Mouse (Mus musculus) ovary, adult 18-20 months (tissue): ENCODE measurements around the gene Cflar.
"Not testable (repeated sequence)": the region's sequence is repeated elsewhere in the genome, so short reads cannot be mapped to it uniquely, and the experiment has no call there.

Experiments
- DNase-seq: peaks from one replicate; pipeline ENCODE4 v3.0.0; 2022; ENCODE audit warnings: low spot score, mixed read lengths

Cflar gene

GRCm38 (mm10) chr1:58711365-58712016 is at the start of gene Cflar:
TSS of gene Cflar (plus strand) at chr1:58711508.
- peak; percentile 66 for DNase-seq

DNA sequence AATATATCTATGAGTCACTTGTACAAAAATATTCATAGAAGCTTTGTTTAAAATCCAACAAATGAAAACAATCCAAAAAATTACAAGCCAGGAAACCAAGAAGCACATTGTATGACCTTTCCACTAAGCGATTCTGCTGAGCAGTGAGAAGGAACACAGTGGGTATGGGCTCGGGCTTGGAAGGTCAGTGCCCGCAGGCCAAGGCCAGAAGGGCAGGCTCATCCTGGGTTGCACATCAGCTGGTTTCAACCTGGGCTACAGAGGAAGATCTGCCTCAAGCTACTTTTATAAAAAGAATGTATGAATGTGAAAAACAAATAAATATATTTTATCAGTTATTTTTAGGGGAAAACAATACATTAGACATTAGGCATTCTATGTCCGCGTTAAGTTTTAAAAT is 48.6 kb upstream of the Cflar start:
- not testable (repeated sequence) for DNase-seq

DNA sequence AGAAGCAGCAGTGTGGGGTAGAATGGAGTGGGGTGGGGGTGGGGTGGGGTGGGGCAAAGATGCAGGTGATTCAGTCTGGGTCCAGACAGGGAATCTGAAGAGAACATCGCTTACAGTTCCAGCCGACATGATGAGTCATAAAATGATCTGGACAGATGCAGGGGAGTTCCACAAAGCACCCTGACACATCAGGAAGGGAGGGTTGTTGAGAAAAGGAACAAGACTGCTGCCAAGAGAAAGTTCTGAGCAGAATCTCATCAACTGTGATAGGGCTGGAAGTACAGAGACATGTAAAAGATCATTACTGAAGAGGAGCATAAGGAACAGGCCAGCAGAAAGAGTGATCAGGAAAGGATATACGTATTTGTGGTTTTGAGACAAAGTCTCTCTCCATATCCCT is 47.9 kb upstream of the Cflar start:
- not testable (repeated sequence) for DNase-seq

GRCm38 (mm10) chr1:58668191-58668590 is 43.1 kb upstream of the Cflar start:
- DNase-seq, result no peak

DNA sequence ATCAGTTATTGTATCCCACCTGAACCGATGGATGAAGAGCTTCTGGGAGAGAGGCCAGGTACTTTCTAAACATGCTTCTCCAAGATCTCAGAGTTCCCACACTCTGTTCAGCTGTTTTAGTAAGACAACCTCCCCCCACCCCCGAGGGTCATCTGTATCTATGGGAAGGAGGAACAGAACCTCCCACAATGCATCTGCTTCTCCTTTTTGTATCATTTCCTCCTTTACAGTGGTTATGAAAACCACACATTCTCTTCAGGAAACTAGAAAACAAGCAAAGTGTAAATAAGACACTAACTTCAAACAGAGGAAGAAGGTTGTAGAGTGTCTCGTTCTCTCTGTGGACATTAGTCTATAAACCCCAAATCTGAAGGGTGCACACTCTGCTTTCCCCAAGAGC is 41.7 kb upstream of the Cflar start:
- not testable (repeated sequence) for DNase-seq

DNA sequence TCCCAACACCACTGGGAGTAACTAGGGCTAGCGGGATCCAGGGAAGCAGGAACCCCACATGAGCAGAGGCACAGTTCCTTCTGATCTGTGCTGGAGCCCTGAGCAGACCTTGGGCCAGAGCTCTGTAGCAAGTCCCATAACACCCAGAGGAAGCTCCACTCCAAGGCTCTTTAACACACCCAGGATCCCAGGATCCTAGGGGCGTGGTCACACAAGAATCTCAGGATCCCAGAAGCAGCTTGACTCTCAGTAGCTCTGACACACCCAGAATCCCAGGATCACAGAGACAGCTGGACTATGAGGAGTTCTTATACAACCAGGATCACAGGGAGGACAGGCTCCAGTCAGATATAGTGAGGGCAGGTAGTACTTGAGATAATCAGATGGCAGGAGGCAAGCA is 39.2 kb upstream of the Cflar start:
- no peak for DNase-seq

DNA sequence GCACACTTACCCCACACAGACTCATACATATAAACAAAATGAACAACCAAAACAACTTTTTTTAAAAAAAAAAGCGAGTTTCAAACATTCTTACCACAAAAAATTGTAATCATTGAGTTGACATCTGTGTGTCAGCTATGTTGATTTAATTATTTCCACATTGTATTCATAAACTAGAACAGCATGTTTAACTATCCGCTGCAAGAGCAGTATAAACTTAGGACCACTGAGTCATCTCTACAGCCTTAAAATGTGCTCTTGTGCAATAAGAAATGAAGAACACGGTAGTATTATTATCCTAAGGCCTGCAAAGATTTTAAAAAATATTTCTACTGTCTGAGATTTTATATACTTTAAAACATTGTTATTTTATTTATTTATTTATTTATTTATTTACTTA is 36.3 kb upstream of the Cflar start:
- no peak for DNase-seq

GRCm38 (mm10) chr1:58677575-58677974 is 33.7 kb upstream of the Cflar start:
- no peak for DNase-seq

DNA sequence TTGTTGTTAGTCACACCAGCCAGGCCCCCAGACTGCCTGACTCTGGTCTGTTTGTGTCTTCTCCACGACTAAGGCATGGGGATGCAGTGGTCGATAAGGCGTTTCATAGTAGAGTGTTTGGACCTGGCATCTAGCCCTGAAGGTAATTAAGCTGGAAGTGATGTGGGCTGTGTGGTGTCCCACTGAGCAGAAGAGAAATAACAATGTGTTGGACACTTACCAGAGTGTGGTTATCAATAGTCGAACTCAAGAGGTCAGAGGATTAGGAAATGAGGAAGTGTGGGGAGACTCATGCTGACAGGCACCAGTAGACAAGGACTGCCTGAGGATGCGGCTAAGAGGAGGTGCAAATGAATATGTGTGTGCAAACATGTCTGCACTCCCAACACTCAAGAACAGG is 32.9 kb upstream of the Cflar start:
- not testable (repeated sequence) for DNase-seq

GRCm38 (mm10) chr1:58689426-58689825 is 21.9 kb upstream of the Cflar start:
- no peak for DNase-seq

GRCm38 (mm10) chr1:58690006-58690744 is 21.1 kb upstream of the Cflar start:
- DNase-seq, result no peak

- DNase-seq, result not testable (repeated sequence)
Observed at GRCm38 (mm10) chr1:58690834-58691488, 20.3 kb upstream of the Cflar start.

GRCm38 (mm10) chr1:58691718-58692117 is 19.6 kb upstream of the Cflar start:
- DNase-seq, result not testable (repeated sequence)

- no peak for DNase-seq
Observed at GRCm38 (mm10) chr1:58693696-58694095, 17.6 kb upstream of the Cflar start.

DNA sequence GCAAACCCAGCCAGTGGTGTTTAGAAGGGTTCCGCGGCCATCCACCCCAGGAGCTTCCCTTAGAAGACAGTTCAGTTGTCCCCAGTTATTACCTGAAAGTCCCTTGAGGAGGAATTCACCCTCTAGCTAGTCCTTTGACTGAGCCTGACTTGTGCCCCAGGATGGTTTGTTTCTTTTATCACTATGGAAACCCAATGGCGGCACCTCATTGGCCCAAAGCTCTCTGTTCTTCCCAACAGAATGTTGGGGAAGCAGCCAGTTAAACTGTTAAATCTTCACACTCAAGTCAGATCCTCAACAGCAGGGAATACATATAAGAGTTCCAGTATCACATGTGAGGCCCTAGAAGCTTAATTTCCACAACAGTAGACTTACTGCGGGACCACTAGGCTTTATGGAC is 15.5 kb upstream of the Cflar start, which contains the start of gene Als2cr12:
Gene Als2cr12, minus strand, starts transcription at position 180 of the 400 bp plus-strand sequence.
- DNase-seq, result not testable (repeated sequence)

DNA sequence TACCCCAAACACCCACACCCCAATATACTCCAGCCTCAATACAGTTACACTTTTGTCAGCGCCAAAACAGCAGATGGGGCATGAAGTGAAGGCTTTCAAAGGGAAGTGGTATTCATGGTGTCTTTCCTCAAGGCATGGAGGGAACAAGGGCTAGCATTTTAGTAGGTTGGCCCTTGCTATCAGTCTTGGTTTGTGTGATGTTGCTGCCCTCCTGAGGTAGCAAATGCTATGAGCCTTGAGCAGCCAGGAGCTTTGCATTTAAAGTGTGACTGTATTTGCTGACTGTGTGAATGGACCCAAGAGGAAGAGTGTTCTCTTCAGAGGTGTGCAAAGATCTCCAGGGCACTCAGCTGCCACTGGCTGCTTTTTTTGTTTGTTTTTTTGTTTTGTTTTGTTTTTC is 13.7 kb upstream of the Cflar start:
- DNase-seq, result not testable (repeated sequence)

GRCm38 (mm10) chr1:58698781-58699180 is 12.5 kb upstream of the Cflar start:
- DNase-seq, result no peak

DNA sequence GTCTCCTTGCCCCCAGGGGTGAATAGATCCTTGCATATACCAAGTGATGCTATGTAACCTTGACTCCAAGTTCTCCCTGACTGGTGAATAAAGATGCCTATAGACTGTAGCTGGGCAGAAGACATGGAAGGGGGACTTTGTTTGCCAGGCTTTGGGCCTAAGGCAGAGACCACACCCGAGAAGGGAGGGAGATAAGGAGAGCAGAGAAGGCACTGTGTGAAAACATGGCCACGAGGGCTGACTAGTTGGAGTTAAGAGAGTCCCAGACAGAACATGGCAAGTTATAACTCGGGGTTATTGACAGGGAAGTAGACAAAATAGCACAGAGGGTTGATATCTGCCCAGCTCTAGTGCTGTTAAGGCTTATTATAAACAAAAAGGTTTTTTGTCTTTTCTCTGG is 11.3 kb upstream of the Cflar start:
- DNase-seq, result no peak

- not testable (repeated sequence) for DNase-seq
Observed at GRCm38 (mm10) chr1:58700580-58701162, 10.6 kb upstream of the Cflar start.

- DNase-seq, result not testable (repeated sequence)
Observed at GRCm38 (mm10) chr1:58710043-58710442, 1.3 kb upstream of the Cflar start.

DNA sequence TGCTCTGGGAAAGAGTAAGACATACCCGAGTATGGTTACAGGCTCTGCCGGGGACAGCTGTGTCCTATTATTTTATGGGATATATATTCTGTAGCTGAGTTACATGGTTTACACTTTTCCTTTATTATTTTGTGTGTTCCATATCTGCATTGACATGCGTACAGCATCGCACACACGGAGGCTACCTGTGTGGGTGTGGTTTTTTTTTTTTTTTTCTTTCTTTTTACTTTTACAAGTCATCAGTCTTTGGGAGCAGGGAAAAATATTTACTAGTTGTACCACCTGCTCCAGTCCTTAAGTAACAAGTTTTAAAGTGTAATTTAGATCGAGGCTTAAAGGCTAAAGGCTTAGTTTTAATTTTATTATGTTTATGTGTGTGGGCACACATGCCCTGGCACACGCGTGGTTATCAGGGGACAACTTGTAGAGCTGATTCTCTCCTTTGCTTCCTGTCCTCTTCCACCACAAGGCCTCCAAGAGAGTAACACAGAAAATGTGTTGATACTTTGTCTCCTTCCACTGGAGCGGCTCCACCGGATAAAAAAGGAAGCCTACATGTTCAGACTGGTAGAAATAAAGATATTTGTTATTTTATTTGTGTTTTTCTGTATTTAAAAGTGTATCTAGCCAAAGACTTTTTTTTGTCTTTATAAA is 470 bp upstream of the Cflar start:
- DNase-seq, result no peak
